Mouse (Mus musculus): Measurements from ENCODE around the gene Sulf2. TPM values are rescaled to one million over a fixed set of nuclear protein-coding genes. Genes with fewer than 3 reads are reported as not detected.
A peak's percentile ranks its signal among the peaks of the same experiment; 100 is the strongest.

Gene Sulf2
- polyA plus RNA-seq, 1 experiment from 2014 or later, result 88.6 TPM

- ATAC-seq (ENCODE audit: low FRiP score), result no peak; the same call in 1 of the 2 replicates
- Histone ChIP-seq H3K4me1 (replicated peaks) (peaks cover 77% of the 10 kb centered on the region), H3K36me3 (no peaks in the 10 kb centered on the region), H3K27me3 (peaks cover 36% of the 10 kb centered on the region), H3K27ac (peak overlapping the region; percentile 94), H3K4me2 (peak overlapping the region; percentile 84), H3K9ac (peak overlapping the region; percentile 94), H3K4me3 (peak overlapping the region; percentile 75), H3K9me3 (no peaks in the 10 kb centered on the region)
- WGBS, result under 1% methylated on average over 49 of the region's 51 CpGs
These were observed 1.4 kb downstream of the Sulf2 start for GRCm38 (mm10) chr2:166153891-166154711.

GRCm38 (mm10) chr2:166153399-166153793 is 2.1 kb downstream of the Sulf2 start:
- Histone ChIP-seq H3K4me3 (peak overlapping the region; percentile 75), H3K9ac (peak overlapping the region; percentile 94), H3K27ac (peak overlapping the region; percentile 94), H3K36me3 (no peaks in the 10 kb centered on the region), H3K9me3 (no peaks in the 10 kb centered on the region), H3K4me2 (peak overlapping the region; percentile 84), H3K4me1 (replicated peaks) (peaks cover 82% of the 10 kb centered on the region), H3K27me3 (peaks cover 41% of the 10 kb centered on the region)
- 36% methylated on average over 3 of the region's 3 CpGs for WGBS
- ATAC-seq (ENCODE audit: low FRiP score), result no peak

- Histone ChIP-seq H3K4me1 (replicated peaks) (peaks cover 79% of the 10 kb centered on the region), H3K27ac (peak overlapping the region; percentile 67; the same call in 1 of the 2 replicates), H3K27me3 (peaks cover 42% of the 10 kb centered on the region), H3K4me2 (peak overlapping the region; percentile 84), H3K9ac (peak overlapping the region; percentile 30; the same call in 1 of the 2 replicates), H3K36me3 (no peaks in the 10 kb centered on the region), H3K4me3 (peak overlapping the region; percentile 75), H3K9me3 (no peaks in the 10 kb centered on the region)
- WGBS, result 67% methylated on average over 11 of the region's 11 CpGs
- no peak for ATAC-seq (ENCODE audit: low FRiP score)
These were observed 2.6 kb downstream of the Sulf2 start for GRCm38 (mm10) chr2:166152734-166153398.

GRCm38 (mm10) chr2:166151510-166152473 is 3.7 kb downstream of the Sulf2 start:
- H3K36me3 ChIP-seq, result no peaks in the 10 kb centered on the region
- H3K4me1 ChIP-seq (replicated peaks), result peaks cover 84% of the 10 kb centered on the region
- H3K4me2 ChIP-seq, result peak overlapping the region; percentile 84
- peak; percentile 32; the same call in 1 of the 2 replicates for ATAC-seq (ENCODE audit: low FRiP score)
- H3K27me3 ChIP-seq, result peaks cover 40% of the 10 kb centered on the region
- peak overlapping the region; percentile 67 for H3K27ac ChIP-seq
- H3K4me3 ChIP-seq, result peak overlapping the region; percentile 75
- WGBS, result 41% methylated on average over 19 of the region's 19 CpGs
- no peaks in the 10 kb centered on the region for H3K9me3 ChIP-seq
- H3K9ac ChIP-seq, result peak overlapping the region; percentile 30

- no peak for ATAC-seq (ENCODE audit: low FRiP score)
- Histone ChIP-seq H3K4me1 (replicated peaks) (peaks cover 88% of the 10 kb centered on the region), H3K9me3 (no peaks in the 10 kb centered on the region), H3K27me3 (peaks cover 48% of the 10 kb centered on the region), H3K27ac (no peak overlapping the region), H3K4me2 (no peak overlapping the region), H3K9ac (no peak overlapping the region), H3K36me3 (no peaks in the 10 kb centered on the region), H3K4me3 (no peak overlapping the region)
- WGBS, result 93% methylated on average over 5 of the region's 5 CpGs
These were observed 4.9 kb downstream of the Sulf2 start for GRCm38 (mm10) chr2:166150584-166150983.

- H3K4me3 ChIP-seq, result no peak overlapping the region
- H3K27ac ChIP-seq, result no peak overlapping the region
- peaks cover 48% of the 10 kb centered on the region for H3K27me3 ChIP-seq
- no peak for ATAC-seq (ENCODE audit: low FRiP score)
- H3K4me2 ChIP-seq, result no peak overlapping the region
- no peaks in the 10 kb centered on the region for H3K9me3 ChIP-seq
- 84% methylated on average over 8 of the region's 8 CpGs for WGBS
- no peak overlapping the region for H3K9ac ChIP-seq
- H3K36me3 ChIP-seq, result no peaks in the 10 kb centered on the region
- H3K4me1 ChIP-seq (replicated peaks), result peaks cover 89% of the 10 kb centered on the region
These were observed 6.0 kb downstream of the Sulf2 start for GRCm38 (mm10) chr2:166149482-166149881.

GRCm38 (mm10) chr2:166148672-166149332 is 6.7 kb downstream of the Sulf2 start:
- peaks cover 89% of the 10 kb centered on the region for H3K4me1 ChIP-seq (replicated peaks)
- 58% methylated on average over 13 of the region's 13 CpGs for WGBS

GRCm38 (mm10) chr2:166147930-166148651 is 7.4 kb downstream of the Sulf2 start:
- Histone ChIP-seq H3K4me1 (replicated peaks) (peaks cover 88% of the 10 kb centered on the region), H3K4me2 (no peak overlapping the region), H3K36me3 (no peaks in the 10 kb centered on the region), H3K9ac (no peak overlapping the region), H3K27ac (no peak overlapping the region), H3K9me3 (no peaks in the 10 kb centered on the region), H3K4me3 (no peak overlapping the region), H3K27me3 (peaks cover 45% of the 10 kb centered on the region)
- ATAC-seq (ENCODE audit: low FRiP score), result no peak
- 89% methylated on average over 10 of the region's 10 CpGs for WGBS

More at GRCm38 (mm10) chr2:166148672-166149332, 6.7 kb downstream of the Sulf2 start:
- no peak overlapping the region for H3K4me2 ChIP-seq
- no peak overlapping the region for H3K4me3 ChIP-seq
- peaks cover 48% of the 10 kb centered on the region for H3K27me3 ChIP-seq
- no peaks in the 10 kb centered on the region for H3K36me3 ChIP-seq
- peak overlapping the region; percentile 32; the same call in 1 of the 2 replicates for H3K27ac ChIP-seq
- H3K9me3 ChIP-seq, result no peaks in the 10 kb centered on the region
- 0 out of 2 replicates have a peak overlapping the region, but pooled peaks have one; percentile 8 for H3K9ac ChIP-seq
- no peak for ATAC-seq (ENCODE audit: low FRiP score)

GRCm38 (mm10) chr2:166146446-166146845 is 9.0 kb downstream of the Sulf2 start:
- Histone ChIP-seq H3K27ac (no peak overlapping the region; the same call in 1 of the 2 replicates), H3K27me3 (peaks cover 43% of the 10 kb centered on the region), H3K4me2 (no peak overlapping the region), H3K4me1 (replicated peaks) (peaks cover 80% of the 10 kb centered on the region), H3K9me3 (no peaks in the 10 kb centered on the region), H3K4me3 (no peak overlapping the region), H3K36me3 (no peaks in the 10 kb centered on the region), H3K9ac (no peak overlapping the region)
- WGBS, result 88% methylated on average over 7 of the region's 7 CpGs
- no peak for ATAC-seq (ENCODE audit: low FRiP score)

GRCm38 (mm10) chr2:166145031-166145430 is 10.4 kb downstream of the Sulf2 start:
- ATAC-seq (ENCODE audit: low FRiP score), result no peak
- no peaks in the 10 kb centered on the region for H3K9me3 ChIP-seq
- H3K4me2 ChIP-seq, result no peak overlapping the region
- H3K4me3 ChIP-seq, result no peak overlapping the region
- H3K4me1 ChIP-seq (replicated peaks), result peaks cover 66% of the 10 kb centered on the region
- WGBS, result 75% methylated on average over 8 of the region's 8 CpGs
- H3K27ac ChIP-seq, result no peak overlapping the region
- H3K36me3 ChIP-seq, result no peaks in the 10 kb centered on the region
- H3K9ac ChIP-seq, result no peak overlapping the region
- H3K27me3 ChIP-seq, result peaks cover 36% of the 10 kb centered on the region

GRCm38 (mm10) chr2:166143871-166144270 is 11.6 kb downstream of the Sulf2 start:
- no peak for ATAC-seq (ENCODE audit: low FRiP score)
- Histone ChIP-seq H3K4me3 (no peak overlapping the region), H3K9me3 (no peaks in the 10 kb centered on the region), H3K9ac (no peak overlapping the region), H3K27me3 (peaks cover 36% of the 10 kb centered on the region), H3K4me1 (replicated peaks) (peaks cover 54% of the 10 kb centered on the region), H3K27ac (peak overlapping the region; percentile 12; the same call in 1 of the 2 replicates), H3K4me2 (no peak overlapping the region), H3K36me3 (no peaks in the 10 kb centered on the region)
- 85% methylated on average over 5 of the region's 5 CpGs for WGBS
